Mouse (Mus musculus) heart, postnatal 36 days (tissue): Measurements from ENCODE around the gene Ccdc80. TPM values are rescaled to one million over a fixed set of nuclear protein-coding genes. Genes with fewer than 3 reads are reported as not detected.
A peak's percentile ranks its signal among the peaks of the same experiment; 100 is the strongest.

Experiments
- DNase-seq, 2 experiments: peaks; one replicate each; pipeline ENCODE4 v3.0.0; 2021 to 2022
- intact Hi-C: fragments of 180-260 bp; cut with DNase I; formaldehyde crosslinking; loops from one replicate; pipeline ENCODE4 v1.15.1; 2025
- total RNA-seq, 2 experiments: library from RNA; stranded (reverse); gene quantifications; 2 replicates each; pipeline ENCODE4 v1.2.3; 2021

The Ccdc80 gene
- total RNA-seq, 2 experiments from 2014 or later = 85.3 to 92.6 TPM

GRCm38 (mm10) chr16:45108203-45108878 is 15.1 kb downstream of the Ccdc80 start:
- intact Hi-C loops = no loop called here
- no peak for DNase-seq

- peak; percentile 40 to 50 for DNase-seq
- intact Hi-C loops = no loop called here
These were observed 17.3 kb downstream of the Ccdc80 start for GRCm38 (mm10) chr16:45110498-45110897.

GRCm38 (mm10) chr16:45117200-45117599 is 24.0 kb downstream of the Ccdc80 start:
- no peak for DNase-seq
- intact Hi-C loops = no loop called here

- intact Hi-C loops = no loop called here
- DNase-seq = no peak
These were observed 25.6 kb downstream of the Ccdc80 start for GRCm38 (mm10) chr16:45118760-45119159.

- intact Hi-C loops = loop anchor here (2.0 kb wide), 1 partner anchor 22 kb away; no protein-coding TSS in a partner anchor
- DNase-seq = peak; percentile 74 to 78
These were observed 27.7 kb downstream of the Ccdc80 start for GRCm38 (mm10) chr16:45120844-45121425.

- intact Hi-C loops = loop anchor here (2.0 kb wide), 1 partner anchor 354 kb away; no protein-coding TSS in a partner anchor
- DNase-seq = peak in 1 of 2 experiments; percentile 29
These were observed 29.4 kb downstream of the Ccdc80 start for GRCm38 (mm10) chr16:45122571-45122970.

- intact Hi-C loops = no loop called here
- no peak for DNase-seq
These were observed 31.3 kb downstream of the Ccdc80 start for GRCm38 (mm10) chr16:45124230-45125203.

- DNase-seq = no peak
- intact Hi-C loops = no loop called here
These were observed 34.9 kb downstream of the Ccdc80 start for GRCm38 (mm10) chr16:45127936-45128710.

- intact Hi-C loops = loop anchor here (5.0 kb wide), 1 partner anchor 374 kb away; the partner anchor contains the start of gene Cd200r1
These were observed 48.5 kb downstream of the Ccdc80 start for GRCm38 (mm10) chr16:45141711-45142110.

GRCm38 (mm10) chr16:45142565-45142964 is 49.4 kb downstream of the Ccdc80 start:
- intact Hi-C loops = loop anchor here (5.0 kb wide), 1 partner anchor 375 kb away; the partner anchor contains the start of gene Cd200r1
- DNase-seq = no peak

More at GRCm38 (mm10) chr16:45141711-45142110, 48.5 kb downstream of the Ccdc80 start:
- DNase-seq = no peak

- DNase-seq = no peak
- intact Hi-C loops = no loop called here
These were observed 51.9 kb downstream of the Ccdc80 start for GRCm38 (mm10) chr16:45145119-45145518.

GRCm38 (mm10) chr16:45148488-45149082 is 55.4 kb downstream of the Ccdc80 start:
- no peak for DNase-seq
- intact Hi-C loops = no loop called here

- DNase-seq = no peak
- intact Hi-C loops = loop anchor here (5.0 kb wide), 2 partner anchors 62 to 597 kb away; partner anchors contain the start of genes Boc and Ccdc80
These were observed 61.6 kb downstream of the Ccdc80 start for GRCm38 (mm10) chr16:45154741-45155250.

- DNase-seq = peak in 1 of 2 experiments; percentile 72
- intact Hi-C loops = loop anchor here (5.0 kb wide), 2 partner anchors 66 to 601 kb away; partner anchors contain the start of genes Boc and Ccdc80
These were observed 64.9 kb downstream of the Ccdc80 start for GRCm38 (mm10) chr16:45158136-45158521.

GRCm38 (mm10) chr16:45158522-45159388 is 65.6 kb downstream of the Ccdc80 start, which contains the start of the genes Slc35a5 and Atg3:
Gene Slc35a5 (minus strand): TSS chr16:45158706.
Gene Atg3 (plus strand): TSS chr16:45158785.
- peak; percentile 93 to 94 for DNase-seq
- intact Hi-C loops = loop anchor here (5.0 kb wide), 2 partner anchors 66 to 601 kb away; partner anchors contain the start of genes Boc and Ccdc80

- no peak for DNase-seq
- intact Hi-C loops = loop anchor here (5.0 kb wide), 2 partner anchors 67 to 602 kb away; partner anchors contain the start of genes Boc and Ccdc80
These were observed 66.2 kb downstream of the Ccdc80 start for GRCm38 (mm10) chr16:45159389-45159716.
